Mouse (Mus musculus) liver, postnatal 0 days (tissue): Measurements from ENCODE around the gene Foxred1. TPM values are rescaled to one million over a fixed set of nuclear protein-coding genes. Genes with fewer than 3 reads are reported as not detected.

Experiments used
- ATAC-seq: fragments of 200-750 bp; cut with Nextera tagmentation; 2 replicates; pipeline ENCODE4 v1.8.0; 2017; ENCODE audit warnings: mild to moderate bottlenecking, moderate library complexity
- DNase-seq: peaks from one replicate; pipeline ENCODE4 v3.0.0-alpha.2; 2016
- H3K27ac ChIP-seq: fragments of 300-500 bp; sonication (generic); 2 replicates; pipeline ENCODE4 v1.5.1; 2014; ENCODE audit warnings: antibody characterized with exemption, moderate library complexity, mild to moderate bottlenecking, low read depth
- H3K27me3 ChIP-seq: fragments of 300-500 bp; sonication (generic); 2 replicates; pipeline ENCODE4 v1.6.1; 2014; ENCODE audit warnings: low read length, control low read depth, mixed read lengths; ENCODE audit not compliant: insufficient read depth
- H3K36me3 ChIP-seq: fragments of 300-500 bp; sonication (generic); replicated peaks from 2 replicates; pipeline ENCODE4 v1.6.1; 2014; ENCODE audit warnings: mild to moderate bottlenecking, control low read depth, low read length, moderate library complexity, mixed read lengths; ENCODE audit not compliant: insufficient read depth
- H3K4me1 ChIP-seq: fragments of 300-500 bp; sonication (generic); 2 replicates; pipeline ENCODE4 v1.6.1; 2014; ENCODE audit warnings: antibody characterized with exemption, mild to moderate bottlenecking, control low read depth; ENCODE audit not compliant: insufficient read depth
- H3K4me2 ChIP-seq: fragments of 300-500 bp; sonication (generic); 2 replicates; pipeline ENCODE4 v1.6.1; 2014; ENCODE audit warnings: low read depth, mild to moderate bottlenecking, low read length, moderate library complexity, mixed read lengths
- H3K4me3 ChIP-seq: fragments of 300-500 bp; sonication (generic); 2 replicates; pipeline ENCODE4 v1.5.1; 2014; ENCODE audit warnings: low read depth, low read length
- H3K9ac ChIP-seq: fragments of 300-500 bp; sonication (generic); replicated peaks from 2 replicates; pipeline ENCODE4 v1.6.1; 2014; ENCODE audit warnings: mild to moderate bottlenecking, moderate library complexity
- H3K9me3 ChIP-seq: fragments of 300-500 bp; sonication (generic); 2 replicates; pipeline ENCODE4 v1.6.1; 2016; ENCODE audit warnings: mild to moderate bottlenecking, control low read depth, low read length, mixed read lengths
- CTCF ChIP-seq: sonication (generic); IDR thresholded peaks from 2 replicates; pipeline ENCODE4 v1.5.1; 2016; ENCODE audit warnings: antibody characterized with exemption, low read depth
- EP300 ChIP-seq: IDR thresholded peaks from 2 replicates; pipeline ENCODE4 v1.6.1; 2016; ENCODE audit warnings: antibody characterized with exemption, low read depth, mild to moderate bottlenecking
- WGBS: fragments of 180-500 bp; shearing (Covaris S2); extraction: QIAGEN DNeasy Blood & Tissue Kit; methylation state at CpG from one replicate; pipeline ENCODE4 v1.1.7; 2014; ENCODE audit not compliant: insufficient replicate concordance; 5-methylcytosine and 5-hydroxymethylcytosine counted together
- polyA plus RNA-seq: library from polyadenylated mRNA; unstranded; fragments of >200 nt; fragmentation: Nextera tagmentation; extraction: Ambion mirVana; gene quantifications from 2 replicates; pipeline ENCODE4 v1.2.1, GENCODE M21; 2015

The Foxred1 gene
- polyA plus RNA-seq, 1 experiment from 2014 or later, result 29.2 TPM

DNA sequence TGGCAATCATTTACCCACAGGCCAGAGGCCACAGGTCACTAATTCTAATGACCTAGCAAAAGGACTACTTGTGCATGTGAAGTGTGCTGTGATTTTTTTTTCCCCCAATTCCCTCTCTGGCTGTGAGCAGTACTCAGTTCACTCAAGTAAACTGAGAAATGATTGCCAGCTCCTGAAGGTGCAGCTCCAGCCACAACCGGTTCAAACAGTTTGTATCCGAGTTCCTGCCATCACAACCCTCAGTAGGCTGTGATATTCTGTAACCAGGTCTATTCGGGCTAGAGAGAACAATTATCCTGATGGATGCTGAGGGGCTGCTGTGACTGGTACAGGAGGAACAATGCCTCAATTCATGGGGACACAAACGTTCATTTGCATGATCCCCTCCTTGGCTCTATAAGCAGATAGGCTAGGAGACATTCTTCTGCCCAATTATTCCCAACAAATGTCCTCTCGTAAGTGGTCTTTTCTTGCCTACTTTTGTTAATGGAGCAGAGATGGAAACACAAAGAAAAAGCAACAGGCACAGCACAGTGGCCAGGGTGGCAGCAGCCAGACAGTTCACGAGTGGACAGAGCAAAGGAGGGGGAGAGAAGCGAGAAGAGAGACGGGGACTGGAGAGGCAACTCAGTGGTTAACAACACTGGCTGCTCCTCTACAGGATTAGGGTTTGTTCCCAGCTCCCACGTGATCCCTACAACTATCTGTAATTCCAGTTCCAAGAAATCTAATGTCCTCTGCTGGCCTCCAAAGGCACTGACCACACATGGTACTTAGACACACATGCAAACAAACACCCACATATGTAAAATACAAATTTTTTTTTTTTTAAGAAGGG, 43.8 kb downstream of the Foxred1 start:
- Histone ChIP-seq H3K9ac (no peak overlapping the region), H3K4me2 (no peak overlapping the region), H3K9me3 (no peaks in the 10 kb centered on the region), H3K27me3 (no peaks in the 10 kb centered on the region), H3K4me3 (no peak overlapping the region), H3K36me3 (peaks cover 10% of the 10 kb centered on the region; the same call in 1 of the 2 replicates), H3K4me1 (no peaks in the 10 kb centered on the region; the same call in 1 of the 2 replicates), H3K27ac (peak overlapping the region; percentile 45)
- WGBS, result 61% methylated on average over 9 of the region's 9 CpGs
- ATAC-seq, result peak; percentile 52
- DNase-seq, result no peak
- TF ChIP-seq CTCF (no peak), EP300 (no peak)

DNA sequence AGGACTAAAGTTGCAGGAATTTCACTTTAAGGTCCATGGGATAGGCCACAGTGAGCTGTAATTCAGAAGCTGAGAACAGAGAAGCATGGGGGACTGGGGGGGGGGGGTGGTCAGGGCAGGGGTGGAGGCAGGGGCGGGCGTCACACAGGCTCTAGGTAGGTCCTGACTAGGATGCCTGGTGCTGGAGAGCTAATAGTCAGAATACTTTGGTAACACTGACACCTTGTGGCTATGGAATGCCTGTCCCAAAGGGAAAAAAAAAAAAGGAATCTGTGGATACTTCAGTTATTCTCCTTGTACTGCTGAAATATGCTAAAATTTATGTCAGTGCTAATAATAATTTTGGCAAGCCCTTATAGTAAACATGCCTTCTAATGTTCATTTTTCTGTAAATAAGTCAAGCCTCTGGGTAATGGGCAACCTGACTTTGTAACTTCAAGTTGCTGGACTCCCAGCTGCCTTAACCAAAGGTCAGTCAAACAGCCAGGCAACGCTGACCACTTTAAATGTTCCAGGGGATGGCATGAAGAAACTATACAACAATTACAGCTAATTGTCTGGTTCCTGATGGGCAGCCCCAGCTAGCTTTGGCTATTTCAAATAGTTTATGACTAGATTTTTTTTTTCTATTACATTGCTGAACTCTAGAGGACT, 44.6 kb downstream of the Foxred1 start:
- Histone ChIP-seq H3K9ac (no peak overlapping the region), H3K36me3 (peaks cover 10% of the 10 kb centered on the region; the same call in 1 of the 2 replicates), H3K27ac (peak overlapping the region; percentile 45; the same call in 1 of the 2 replicates), H3K4me3 (no peak overlapping the region), H3K4me1 (no peaks in the 10 kb centered on the region), H3K27me3 (no peaks in the 10 kb centered on the region), H3K4me2 (no peak overlapping the region), H3K9me3 (no peaks in the 10 kb centered on the region)
- DNase-seq (no peak), ATAC-seq (peak; percentile 71)
- TF ChIP-seq CTCF (peak; percentile 75), EP300 (no peak)
- 28% methylated on average over 3 of the region's 3 CpGs for WGBS

- ATAC-seq, result no peak
- Histone ChIP-seq H3K9ac (no peak overlapping the region), H3K27ac (no peak overlapping the region), H3K9me3 (no peaks in the 10 kb centered on the region), H3K4me3 (no peak overlapping the region), H3K4me1 (no peaks in the 10 kb centered on the region), H3K36me3 (peaks cover 10% of the 10 kb centered on the region; the same call in 1 of the 2 replicates), H3K4me2 (no peak overlapping the region), H3K27me3 (no peaks in the 10 kb centered on the region)
- WGBS, result 59% methylated on average over 5 of the region's 5 CpGs
- TF ChIP-seq CTCF (no peak), EP300 (no peak)
- DNase-seq, result no peak
These were observed 46.5 kb downstream of the Foxred1 start for GRCm38 (mm10) chr9:35164142-35164874.

- Histone ChIP-seq H3K4me1 (no peaks in the 10 kb centered on the region), H3K36me3 (peaks cover 6% of the 10 kb centered on the region; the same call in 1 of the 2 replicates), H3K27ac (no peak overlapping the region), H3K27me3 (no peaks in the 10 kb centered on the region), H3K9ac (no peak overlapping the region), H3K9me3 (no peaks in the 10 kb centered on the region), H3K4me2 (no peak overlapping the region), H3K4me3 (no peak overlapping the region)
- DNase-seq, result no peak
- TF ChIP-seq CTCF, result no peak
- WGBS, result 82% methylated on average over 11 of the region's 11 CpGs
- ATAC-seq, result no peak
These were observed 47.7 kb downstream of the Foxred1 start for GRCm38 (mm10) chr9:35163011-35163690.

- 83% methylated on average over 7 of the region's 7 CpGs for WGBS
- H3K9ac ChIP-seq, result no peak overlapping the region
- ATAC-seq, result no peak
These were observed 49.1 kb downstream of the Foxred1 start for GRCm38 (mm10) chr9:35161721-35162120.

More at GRCm38 (mm10) chr9:35161721-35162120, 49.1 kb downstream of the Foxred1 start:
- H3K4me1 ChIP-seq, result no peaks in the 10 kb centered on the region
- H3K9me3 ChIP-seq, result no peaks in the 10 kb centered on the region
- peaks cover 6% of the 10 kb centered on the region; the same call in 1 of the 2 replicates for H3K36me3 ChIP-seq
- H3K27me3 ChIP-seq, result no peaks in the 10 kb centered on the region
- no peak overlapping the region for H3K4me2 ChIP-seq
- DNase-seq, result no peak
- H3K4me3 ChIP-seq, result no peak overlapping the region
- H3K27ac ChIP-seq, result 0 out of 2 replicates have a peak overlapping the region, but pooled peaks have one; percentile 5
- TF ChIP-seq EP300 (no peak), CTCF (no peak)
